9 mouse cellular contexts compared by ENCODE assay signal in genomic region chr5:27995186-27995585, GRCm38 (mm10).
DNase-seq lines count a peak whose midpoint lies in the region; ATAC-seq lines count a peak whose summit lies in the region.
"Had no signal": no experiment of that assay in that cellular context is flagged by ENCODE, and none has a peak within 500 bp of the region (broad histone marks: within the 10 kb centered on the region; RNA-seq: fewer than 3 reads in every experiment).

No protein-coding gene starts in this region.

- 5% methylated on average over 2 of the region's 2 CpGs for WGBS in neural tube, embryonic 15.5 days
- 14% methylated on average over 2 of the region's 2 CpGs for WGBS in forebrain, embryonic 15.5 days
- 4% methylated on average over 2 of the region's 2 CpGs for WGBS in intestine, embryonic 14.5 days
- WGBS in neural tube, embryonic 11.5 days: 13% methylated on average over 2 of the region's 2 CpGs

- no peaks in the 10 kb centered on the region for H3K27me3 ChIP-seq in neural tube, embryonic 15.5 days (replicated peaks)
- H3K27me3 ChIP-seq in forebrain, embryonic 15.5 days: no peaks in the 10 kb centered on the region
- H3K27me3 ChIP-seq in intestine, embryonic 14.5 days (replicated peaks; ENCODE audit: control insufficient read depth, insufficient read depth, low read length): no peaks in the 10 kb centered on the region
- H3K27me3 ChIP-seq in neural tube, embryonic 11.5 days (ENCODE audit: control insufficient read depth, insufficient read depth, low read length): no peaks in the 10 kb centered on the region
- H3K27me3 ChIP-seq: embryonic facial prominence, embryonic 15.5 days had no signal

- no peak for ATAC-seq in neural tube, embryonic 15.5 days (ENCODE audit: low FRiP score)
- ATAC-seq in forebrain, embryonic 15.5 days (replicated peaks): 0 out of 2 replicates have a peak, but pooled peaks have one; percentile 51
- ATAC-seq in intestine, embryonic 14.5 days (replicated peaks; ENCODE audit: low FRiP score, low TSS enrichment, low read depth): 0 out of 2 replicates have a peak, but pooled peaks have one; percentile 58
- no peak for ATAC-seq in neural tube, embryonic 11.5 days (ENCODE audit: insufficient read depth, low FRiP score, low TSS enrichment)

- intact Hi-C loops in left cerebral cortex, postnatal 36 days (cut with DNase I): loop anchor here (2.0 kb wide), 1 partner anchor 100 kb away; no protein-coding TSS in a partner anchor

- peak; percentile 73 for DNase-seq in neural tube, embryonic 10.5 days (ENCODE audit: extremely low spot score, low spot score)
- DNase-seq in cerebellum, adult 11-12 months: peak; percentile 56
- peak; percentile 91 for DNase-seq in intestine, embryonic 14.5 days (ENCODE audit: low spot score)
- peak; percentile 21 to 49 for DNase-seq in left cerebral cortex, postnatal 36 days (ENCODE audit: low spot score in 2 of 2)
- peak; percentile 66 for DNase-seq in neural tube, embryonic 11.5 days (ENCODE audit: low spot score)
- peak; percentile 84 for DNase-seq in testis, postnatal 10 days (ENCODE audit: low spot score)

- no peaks in the 10 kb centered on the region for H3K36me3 ChIP-seq in neural tube, embryonic 15.5 days
- no peaks in the 10 kb centered on the region for H3K36me3 ChIP-seq in forebrain, embryonic 15.5 days
- H3K36me3 ChIP-seq in intestine, embryonic 14.5 days (ENCODE audit: control insufficient read depth, insufficient read depth, low read length): no peaks in the 10 kb centered on the region
- H3K36me3 ChIP-seq in neural tube, embryonic 11.5 days (ENCODE audit: control insufficient read depth, insufficient read depth, low read length): no peaks in the 10 kb centered on the region
- H3K36me3 ChIP-seq: embryonic facial prominence, embryonic 15.5 days had no signal

- no peak overlapping the region for H3K4me2 ChIP-seq in neural tube, embryonic 15.5 days
- no peak overlapping the region for H3K4me2 ChIP-seq in forebrain, embryonic 15.5 days (replicated peaks)
- H3K4me2 ChIP-seq in intestine, embryonic 14.5 days (ENCODE audit: low read length): no peak overlapping the region
- no peak overlapping the region for H3K4me2 ChIP-seq in neural tube, embryonic 11.5 days (ENCODE audit: low read depth)
- H3K4me2 ChIP-seq: embryonic facial prominence, embryonic 15.5 days had no signal

- H3K9me3 ChIP-seq in neural tube, embryonic 15.5 days (replicated peaks): no peaks in the 10 kb centered on the region
- H3K9me3 ChIP-seq in forebrain, embryonic 15.5 days: no peaks in the 10 kb centered on the region
- H3K9me3 ChIP-seq in intestine, embryonic 14.5 days (ENCODE audit: control insufficient read depth, low read length): no peaks in the 10 kb centered on the region
- H3K9me3 ChIP-seq in neural tube, embryonic 11.5 days (ENCODE audit: control insufficient read depth, low read length): no peaks in the 10 kb centered on the region
- H3K9me3 ChIP-seq: embryonic facial prominence, embryonic 15.5 days had no signal

- H3K9ac ChIP-seq in neural tube, embryonic 15.5 days (replicated peaks): no peak overlapping the region
- H3K9ac ChIP-seq in forebrain, embryonic 15.5 days (replicated peaks): no peak overlapping the region
- no peak overlapping the region for H3K9ac ChIP-seq in intestine, embryonic 14.5 days (ENCODE audit: low read length)
- H3K9ac ChIP-seq in neural tube, embryonic 11.5 days (ENCODE audit: low read length): no peak overlapping the region
- H3K9ac ChIP-seq: embryonic facial prominence, embryonic 15.5 days had no signal

- no peak overlapping the region for H3K4me3 ChIP-seq in neural tube, embryonic 15.5 days (replicated peaks)
- H3K4me3 ChIP-seq in forebrain, embryonic 15.5 days: no peak overlapping the region
- H3K4me3 ChIP-seq in intestine, embryonic 14.5 days (ENCODE audit: low read depth, low read length): no peak overlapping the region
- H3K4me3 ChIP-seq in neural tube, embryonic 11.5 days (ENCODE audit: low read depth, low read length): no peak overlapping the region
- H3K4me3 ChIP-seq: embryonic facial prominence, embryonic 15.5 days had no signal

- no peak overlapping the region for H3K27ac ChIP-seq in neural tube, embryonic 15.5 days (replicated peaks)
- H3K27ac ChIP-seq in forebrain, embryonic 15.5 days (replicated peaks): no peak overlapping the region
- no peak overlapping the region for H3K27ac ChIP-seq in intestine, embryonic 14.5 days (ENCODE audit: low read depth)
- H3K27ac ChIP-seq in neural tube, embryonic 11.5 days (ENCODE audit: low read depth, low read length): no peak overlapping the region
- H3K27ac ChIP-seq: embryonic facial prominence, embryonic 15.5 days had no signal

- no peaks in the 10 kb centered on the region for H3K4me1 ChIP-seq in neural tube, embryonic 15.5 days
- H3K4me1 ChIP-seq in forebrain, embryonic 15.5 days: no peaks in the 10 kb centered on the region
- H3K4me1 ChIP-seq in intestine, embryonic 14.5 days (replicated peaks; ENCODE audit: control insufficient read depth, insufficient read depth, low read length): no peaks in the 10 kb centered on the region
- H3K4me1 ChIP-seq in neural tube, embryonic 11.5 days (ENCODE audit: control insufficient read depth, insufficient read depth, low read length): no peaks in the 10 kb centered on the region
- H3K4me1 ChIP-seq: embryonic facial prominence, embryonic 15.5 days had no signal

Comparison
In these comparisons a context has a peak if more than half of its experiments do, and no peak if none do; other contexts are left out.
1. DNase-seq: peak in every context shown above with its lines; median percentile 91 in intestine, embryonic 14.5 days; 84 in testis, postnatal 10 days; 73 in neural tube, embryonic 10.5 days; 66 in neural tube, embryonic 11.5 days; 56 in cerebellum, adult 11-12 months; 35 in left cerebral cortex, postnatal 36 days.
2. ATAC-seq: peak in forebrain, embryonic 15.5 days (single experiment) and intestine, embryonic 14.5 days (single experiment); none in neural tube, embryonic 15.5 days (single experiment) and neural tube, embryonic 11.5 days (single experiment).